Mouse (Mus musculus) mesoderm, embryonic 11.5 days (tissue): ENCODE data around the gene Atp5e.

Experiments
- DNase-seq: peaks from one replicate; pipeline ENCODE4 v3.0.0-alpha.2; 2012; ENCODE audit warnings: low read depth, low spot score

Atp5e gene

GRCm38 (mm10) chr2:174463789-174464523 lies at the start of gene Atp5e:
TSS of gene Atp5e (minus strand) at chr2:174464105.
- peak; percentile 89 for DNase-seq

DNA sequence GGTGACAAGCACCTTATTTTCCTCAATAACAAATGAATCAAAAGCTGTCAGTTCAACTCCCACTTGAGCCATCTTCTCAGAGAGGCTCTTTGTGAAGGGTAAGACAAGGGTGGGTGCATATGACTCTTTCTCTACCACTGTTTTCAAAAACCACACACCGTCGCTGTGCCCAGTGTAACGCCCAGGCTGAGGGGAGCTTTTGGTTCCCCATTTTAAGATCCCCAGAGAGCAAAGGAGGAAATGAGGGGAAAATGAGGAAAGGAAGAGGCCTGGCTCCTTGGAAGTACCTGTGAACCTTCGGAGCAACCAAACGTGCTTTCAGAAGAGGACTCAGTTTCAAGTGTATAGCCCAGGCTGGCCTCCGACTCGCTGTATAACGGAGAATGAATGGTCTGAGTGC lies 45.9 kb upstream of the Atp5e start:
- DNase-seq = no peak

- DNase-seq = no peak
Measured at GRCm38 (mm10) chr2:174507998-174508397, 44.1 kb upstream of the Atp5e start.

DNA sequence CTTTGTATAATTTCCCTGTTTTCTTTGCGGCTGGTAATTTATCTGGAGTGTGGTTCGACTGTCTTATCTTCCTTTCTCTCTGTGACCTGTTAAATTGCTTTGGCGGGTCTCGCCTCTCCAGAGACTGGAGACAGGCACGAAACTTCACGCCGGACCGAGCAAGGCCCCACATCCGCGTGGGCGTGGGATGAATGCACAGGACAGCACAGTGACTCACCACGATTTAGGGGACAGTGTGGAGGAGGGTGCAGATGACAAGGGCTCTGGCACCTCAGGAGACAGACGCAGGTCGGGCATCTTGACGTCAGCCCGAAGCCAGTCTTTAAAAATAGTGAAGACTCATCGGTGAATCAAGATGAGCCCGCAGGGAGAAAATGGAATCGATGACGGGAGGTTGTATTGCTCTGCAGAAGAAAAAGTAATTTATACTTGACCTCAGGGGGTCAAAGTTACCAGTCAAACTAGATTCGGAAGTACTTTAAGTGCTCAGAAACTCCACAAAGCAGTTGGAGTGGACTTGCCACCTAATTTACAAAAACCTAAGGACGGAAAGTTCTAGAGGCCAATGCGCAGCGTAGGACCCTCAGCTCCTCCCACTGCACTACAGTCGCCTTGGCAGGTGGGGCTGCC lies 39.0 kb upstream of the Atp5e start:
- DNase-seq = peak; percentile 6

DNA sequence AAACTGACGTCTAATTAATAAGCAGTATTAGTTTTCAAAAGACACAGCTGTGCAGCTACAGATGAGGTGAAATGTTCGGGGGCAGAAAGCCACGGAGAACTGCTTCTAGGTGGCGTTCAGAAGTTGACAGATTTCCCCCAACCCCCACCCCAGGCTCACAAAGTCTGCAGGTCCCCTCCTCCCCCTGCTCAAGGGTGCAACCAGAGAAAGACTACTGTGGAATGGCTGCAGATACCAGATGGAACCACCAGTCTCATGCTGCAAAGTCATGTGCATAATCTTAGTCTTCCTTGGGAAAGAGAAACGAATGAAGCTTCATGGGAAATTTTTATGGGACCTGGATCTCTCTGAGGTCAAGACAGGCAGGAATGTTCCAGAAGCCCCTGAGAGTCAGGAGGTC lies 38.4 kb upstream of the Atp5e start:
- DNase-seq = no peak

- DNase-seq = no peak
Measured at GRCm38 (mm10) chr2:174501517-174501916, 37.6 kb upstream of the Atp5e start.

DNA sequence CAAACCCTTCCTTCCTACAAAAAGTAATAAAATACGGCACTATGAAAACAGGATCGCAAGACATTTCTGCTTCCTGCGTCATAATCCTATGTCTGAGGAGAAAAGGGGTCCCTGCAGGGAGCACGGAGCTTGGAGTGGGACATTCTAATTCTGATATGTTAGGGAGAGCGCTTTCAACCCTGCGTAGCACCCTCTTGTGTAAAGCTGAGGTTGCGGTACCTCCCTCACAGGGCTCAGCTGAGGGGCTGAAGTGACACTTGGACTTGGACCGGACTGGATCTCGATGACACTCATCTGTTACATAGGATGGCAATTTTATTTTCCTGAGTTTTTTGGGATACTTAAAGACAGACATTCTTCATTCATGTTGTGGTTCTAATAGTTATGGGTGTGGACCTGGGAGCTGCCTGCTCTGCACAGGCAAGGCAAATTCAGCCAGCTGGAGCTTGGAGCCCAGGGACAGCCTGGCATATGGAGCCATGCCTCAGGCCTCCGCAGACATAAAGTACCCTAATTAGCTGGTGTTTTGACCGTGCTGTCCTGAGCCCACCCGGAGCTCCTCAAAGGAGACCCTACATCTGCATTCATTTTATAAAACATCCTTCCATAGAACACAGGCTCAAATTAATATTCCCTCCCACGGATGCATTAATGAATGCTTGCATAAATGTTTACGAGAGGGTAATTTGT lies 37.1 kb upstream of the Atp5e start:
- DNase-seq = no peak

GRCm38 (mm10) chr2:174492858-174493257 lies 29.0 kb upstream of the Atp5e start:
- DNase-seq = no peak

DNA sequence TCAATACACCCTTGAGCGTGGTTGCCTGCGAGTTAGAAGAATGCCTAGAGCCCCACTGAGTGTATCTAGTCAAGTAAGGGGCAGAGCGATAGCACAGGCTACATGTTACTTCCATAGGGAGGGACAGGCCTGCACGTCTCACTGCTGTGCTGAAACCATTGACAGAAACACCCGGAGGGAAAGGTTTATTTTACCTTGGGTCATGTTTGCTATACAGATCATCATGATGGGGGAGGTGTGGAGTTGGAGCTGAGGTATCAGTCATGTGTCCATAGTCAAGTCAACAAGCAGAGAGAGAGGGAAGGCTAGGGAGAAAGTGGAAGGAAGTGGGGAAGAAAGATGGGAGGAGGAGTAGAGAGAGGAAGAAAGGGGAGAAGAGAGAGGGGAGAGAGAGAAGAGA lies 23.1 kb upstream of the Atp5e start:
- DNase-seq = no peak

- DNase-seq = no peak
Measured at GRCm38 (mm10) chr2:174478746-174479145, 14.8 kb upstream of the Atp5e start.

DNA sequence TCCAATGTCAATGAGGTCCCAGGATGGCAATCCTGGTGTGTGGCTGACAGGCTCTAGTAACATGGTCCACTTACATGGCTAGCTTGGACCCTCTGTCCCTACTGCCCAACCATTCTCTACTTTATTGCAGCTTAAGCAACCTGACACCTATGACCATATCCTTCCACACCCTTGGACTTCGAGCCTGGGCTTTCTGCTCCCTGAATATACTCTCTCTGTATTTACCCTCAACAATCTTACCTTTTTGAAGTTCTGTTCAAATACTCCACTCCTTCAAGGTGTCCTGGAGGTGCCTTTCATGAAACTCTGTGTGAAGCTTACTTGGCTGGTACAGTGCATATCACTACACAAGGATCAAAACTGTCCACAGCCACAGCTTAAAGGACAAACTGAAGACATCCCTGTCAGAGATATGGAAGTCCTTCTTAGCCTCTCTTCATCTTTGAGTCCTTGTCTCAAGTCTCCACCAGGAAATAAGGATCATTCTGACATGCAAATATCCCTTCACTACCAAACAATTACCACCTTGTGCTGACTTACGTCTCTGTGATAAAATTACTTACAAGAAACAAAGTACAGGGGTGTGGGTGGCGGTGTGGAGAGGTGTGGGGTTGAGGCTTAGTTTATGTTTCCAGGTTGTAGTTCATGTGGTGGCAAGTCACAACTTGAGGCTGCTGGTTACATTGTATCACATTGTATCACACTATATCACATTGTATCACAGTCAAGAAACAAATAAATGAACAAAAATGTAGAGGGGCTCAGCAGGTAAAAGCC lies 13.8 kb upstream of the Atp5e start:
- DNase-seq = no peak

DNA sequence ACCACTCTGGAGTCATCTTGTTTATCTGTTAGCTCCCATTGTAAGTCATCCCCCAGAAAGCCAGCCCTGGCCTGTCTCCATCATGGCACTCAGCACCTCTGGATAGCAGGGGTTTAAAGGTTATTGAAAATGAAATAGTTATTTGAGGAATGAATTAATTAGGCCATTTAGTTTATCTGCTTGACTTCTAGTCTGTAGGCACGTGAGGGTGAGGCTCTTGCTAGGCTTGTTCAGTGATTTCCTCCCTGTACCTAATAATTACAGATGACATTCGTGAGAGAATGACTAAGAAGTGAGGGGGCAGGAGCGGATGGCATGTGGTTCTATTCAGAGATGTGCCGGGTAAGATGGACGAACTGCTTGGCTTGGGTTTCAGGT lies 9.6 kb upstream of the Atp5e start:
- DNase-seq = no peak

DNA sequence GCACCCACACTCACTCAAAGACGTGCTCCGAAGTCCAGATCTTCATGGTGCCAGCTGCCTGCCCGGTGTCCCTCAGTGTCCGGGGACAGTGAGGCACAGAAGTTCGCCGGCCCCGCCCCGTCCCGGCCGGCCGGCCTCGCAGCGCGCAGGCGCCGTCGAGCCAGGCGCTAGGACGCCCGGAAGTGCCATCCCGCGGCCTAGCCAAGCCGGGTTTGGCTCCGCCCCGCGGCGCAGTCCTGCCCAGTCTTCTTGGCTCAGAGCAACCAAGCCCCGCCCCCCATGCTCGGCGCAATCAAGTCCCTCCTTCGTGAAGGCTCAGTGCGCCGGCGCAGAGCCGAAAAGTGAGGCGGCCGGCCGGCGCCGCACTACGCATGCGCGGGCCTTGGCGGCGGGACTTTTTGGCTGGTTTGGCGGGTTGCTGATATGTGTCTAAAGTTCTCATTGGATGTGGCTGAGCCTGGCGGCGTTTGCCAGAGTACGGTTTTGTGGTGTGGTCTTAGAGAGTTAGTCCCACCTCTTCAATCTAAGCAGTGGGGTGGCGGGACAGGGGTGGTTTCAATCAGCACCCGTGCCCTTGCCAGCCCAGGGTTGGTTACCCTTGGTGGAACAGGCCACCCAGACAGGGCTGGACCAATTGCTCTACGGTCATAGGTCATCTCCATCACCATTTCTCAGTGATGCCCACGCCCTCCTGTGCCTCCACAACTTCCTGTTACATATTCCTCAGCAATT lies 9.1 kb upstream of the Atp5e start, which contains the start of gene Prelid3b:
Prelid3b (minus strand) TSS at position 264 of the 732 bp plus-strand sequence.
- DNase-seq = peak; percentile 100

DNA sequence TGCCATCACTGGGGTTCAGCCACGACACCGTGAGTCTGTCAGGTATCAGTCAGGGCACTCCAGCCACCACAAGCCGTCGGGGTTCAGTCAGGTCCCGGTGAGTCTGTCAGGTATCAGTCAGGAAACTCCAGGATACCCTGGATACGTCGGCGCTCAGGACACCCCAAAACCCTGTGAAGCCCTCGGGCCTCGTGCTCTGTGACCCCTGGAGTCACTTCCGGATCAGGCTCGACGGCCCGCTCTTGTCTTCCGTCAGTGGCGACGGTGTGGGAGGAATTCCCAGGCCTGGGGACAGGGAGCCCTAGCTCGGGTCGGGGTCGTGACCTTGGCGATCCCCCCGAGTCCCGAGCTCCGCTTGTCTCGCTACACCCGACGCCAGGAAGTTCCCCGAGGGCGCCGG lies 8.5 kb upstream of the Atp5e start:
- DNase-seq = no peak

GRCm38 (mm10) chr2:174470786-174471405 lies 7.0 kb upstream of the Atp5e start:
- no peak for DNase-seq

GRCm38 (mm10) chr2:174470333-174470732 lies 6.4 kb upstream of the Atp5e start:
- no peak for DNase-seq

- no peak for DNase-seq
Measured at GRCm38 (mm10) chr2:174463370-174463769, 535 bp downstream of the Atp5e start.

DNA sequence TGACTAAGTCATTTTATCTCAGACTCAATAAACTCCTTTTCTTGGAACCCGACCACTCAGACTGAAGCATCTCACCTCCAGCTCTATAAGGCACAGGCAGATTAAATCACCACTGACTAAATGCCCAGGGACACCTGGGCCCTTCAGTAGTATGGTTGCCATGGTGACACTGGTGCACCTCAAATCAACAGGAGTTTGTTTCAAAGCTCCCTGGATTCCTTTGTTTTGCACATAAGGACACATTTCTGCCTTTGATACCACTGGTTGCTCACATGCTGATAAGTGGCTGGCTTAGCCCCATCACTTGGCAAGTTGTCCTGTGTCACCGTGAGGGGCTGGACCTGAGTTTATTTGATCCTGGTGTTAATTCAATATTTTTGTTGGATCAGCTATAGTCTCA lies 4.5 kb downstream of the Atp5e start:
- DNase-seq = no peak

DNA sequence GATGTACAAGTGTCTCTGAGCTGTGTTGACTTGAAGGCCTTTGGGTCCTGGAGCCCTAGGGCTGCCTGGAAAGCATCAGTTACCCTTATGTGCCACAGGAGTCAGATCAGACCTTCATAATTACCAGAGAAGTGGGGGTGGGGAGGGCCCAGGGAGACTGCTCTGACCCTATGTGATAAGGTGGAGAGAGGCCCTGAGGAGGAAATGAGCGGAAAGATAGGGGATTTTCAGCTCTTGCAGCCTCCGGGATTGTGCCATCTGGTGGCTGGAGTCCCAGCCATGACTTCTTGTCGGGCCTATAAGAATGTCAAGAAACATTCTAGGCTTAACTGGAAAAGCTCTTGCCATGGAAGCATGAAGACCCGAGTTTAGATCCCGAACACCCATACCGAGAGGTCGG lies 10.2 kb downstream of the Atp5e start:
- DNase-seq = no peak

- no peak for DNase-seq
Measured at GRCm38 (mm10) chr2:174450353-174450752, 13.6 kb downstream of the Atp5e start, which contains the start of gene Tubb1. TSS of gene Tubb1 (plus strand) at chr2:174450695.

DNA sequence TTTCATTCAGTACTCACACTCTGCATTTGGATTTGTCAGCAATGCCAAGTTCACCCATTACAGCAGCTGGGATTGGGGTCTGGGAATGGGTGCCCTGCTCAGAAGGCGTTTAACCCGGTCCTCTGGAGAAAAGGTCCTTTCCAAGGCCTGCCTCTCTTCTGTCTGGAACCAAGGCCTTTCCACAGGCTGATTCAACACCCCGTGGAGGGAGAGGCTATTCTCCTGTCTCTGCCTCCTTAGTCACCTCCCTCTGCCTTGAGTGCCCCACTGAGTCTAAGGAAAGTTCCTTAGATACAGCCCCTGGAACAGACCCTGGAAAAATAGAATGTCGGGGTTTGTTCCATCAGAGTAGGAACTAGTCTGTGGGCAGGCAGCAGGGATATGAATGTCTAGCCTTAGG lies 15.5 kb downstream of the Atp5e start:
- DNase-seq = no peak
